Mouse (Mus musculus) cerebral cortex, adult 2 months (tissue): Measurements from ENCODE around the gene Ccdc33.

ENCODE experiments used
- WGBS: fragments of 180-500 bp; shearing (Covaris S2); methylation state at CpG from one replicate; pipeline ENCODE4 v1.1.7; 2018; 5-methylcytosine and 5-hydroxymethylcytosine counted together

The Ccdc33 gene

DNA sequence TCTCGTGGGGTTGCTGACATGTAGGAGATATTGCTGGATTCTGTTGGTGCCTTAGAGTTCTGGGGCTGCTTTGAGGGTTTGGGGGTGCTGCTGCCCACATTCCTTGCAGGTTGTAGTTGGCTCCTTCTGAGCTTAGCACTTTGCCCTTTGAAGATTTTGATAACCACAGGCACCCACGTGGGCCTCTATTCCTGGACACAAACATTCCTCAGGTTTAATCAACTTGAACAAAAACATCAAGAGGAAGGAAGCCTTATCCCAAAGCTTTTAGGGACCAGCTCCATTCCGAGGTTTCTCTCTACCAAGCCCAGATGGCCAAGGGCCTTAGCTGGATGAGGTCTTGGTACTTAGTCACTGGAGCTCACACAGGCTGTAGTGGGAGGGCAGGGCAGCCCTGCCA is 12.3 kb upstream of the Ccdc33 start:
- 64% methylated on average over 3 of the region's 3 CpGs for WGBS

GRCm38 (mm10) chr9:58129508-58129907 is 10.9 kb upstream of the Ccdc33 start:
- 59% methylated on average over 8 of the region's 8 CpGs for WGBS

- WGBS, result 58% methylated on average over 13 of the region's 13 CpGs
Measured at GRCm38 (mm10) chr9:58128926-58129413, 10.3 kb upstream of the Ccdc33 start.

DNA sequence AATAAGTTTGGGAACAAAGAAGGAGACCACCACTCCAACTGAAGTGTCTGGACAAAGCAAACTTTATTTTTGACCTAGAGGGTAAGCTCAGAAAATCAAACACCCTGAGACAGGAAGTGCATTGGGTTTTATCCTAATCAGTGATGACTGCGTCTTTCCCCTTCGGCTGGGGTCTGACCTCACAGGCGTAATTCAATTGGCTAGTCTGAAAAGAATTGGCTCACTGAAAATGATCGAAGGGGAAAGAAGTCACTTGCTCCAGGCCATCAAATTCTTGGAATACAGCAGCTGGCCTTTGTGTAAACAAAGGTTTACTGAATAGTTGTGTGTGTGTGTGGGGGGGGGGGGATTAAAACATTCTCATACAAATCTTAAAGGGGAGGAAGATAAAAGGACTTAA is 7.2 kb upstream of the Ccdc33 start:
- WGBS, result 68% methylated on average over 4 of the region's 4 CpGs

DNA sequence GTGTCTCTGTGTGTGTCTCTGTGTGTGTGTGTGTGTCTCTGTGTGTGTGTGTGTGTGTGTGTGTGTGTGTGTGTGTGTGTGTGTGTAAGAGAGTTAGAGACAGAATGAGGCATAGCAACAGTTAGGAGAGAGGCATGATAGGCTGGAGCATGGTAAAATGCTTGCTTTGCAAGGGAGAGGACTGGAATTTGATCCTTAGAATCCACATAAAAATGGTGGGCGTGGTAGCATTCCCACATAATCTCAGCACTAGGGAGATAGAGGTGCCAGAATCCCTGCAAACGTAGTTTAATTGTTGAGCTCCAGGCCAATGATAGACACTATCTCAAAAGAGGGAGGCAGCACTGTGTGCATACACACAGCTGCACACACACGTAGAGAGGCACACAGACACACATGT is 6.5 kb upstream of the Ccdc33 start:
- WGBS, result 63% methylated on average over 3 of the region's 3 CpGs

DNA sequence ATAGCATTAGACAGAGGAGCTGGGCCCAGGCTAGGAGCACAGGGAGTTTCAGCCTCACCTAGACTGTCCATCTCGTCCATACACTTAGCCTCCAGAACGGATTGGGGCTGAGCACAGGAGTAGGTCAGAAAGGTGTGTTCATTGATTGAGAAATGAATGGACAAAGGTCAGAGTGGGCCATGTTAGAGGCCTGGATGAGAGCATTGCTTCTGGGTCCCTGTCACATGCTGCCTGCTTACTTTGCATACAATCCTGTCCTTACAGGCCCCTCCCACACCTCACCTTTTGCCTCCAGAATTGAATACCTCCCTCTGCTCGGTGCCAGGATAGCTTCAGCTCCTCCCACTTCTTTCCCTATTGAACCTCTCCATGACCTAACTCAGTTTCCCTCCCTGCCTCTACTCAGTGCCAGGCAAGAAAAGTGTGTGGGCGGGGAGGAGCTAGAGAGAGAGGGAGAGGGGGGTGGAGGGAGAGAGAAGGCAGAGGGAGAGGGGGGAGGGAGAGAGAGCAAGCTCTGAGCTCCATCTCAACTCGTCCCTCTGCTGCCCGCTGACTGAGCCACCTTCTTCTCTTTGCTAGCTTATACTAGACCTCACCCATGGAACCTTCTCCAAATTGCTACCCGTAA is 2.5 kb downstream of the Ccdc33 start:
- 72% methylated on average over 7 of the region's 7 CpGs for WGBS

- WGBS, result 67% methylated on average over 7 of the region's 7 CpGs
Measured at GRCm38 (mm10) chr9:58115297-58115925, 3.2 kb downstream of the Ccdc33 start.

DNA sequence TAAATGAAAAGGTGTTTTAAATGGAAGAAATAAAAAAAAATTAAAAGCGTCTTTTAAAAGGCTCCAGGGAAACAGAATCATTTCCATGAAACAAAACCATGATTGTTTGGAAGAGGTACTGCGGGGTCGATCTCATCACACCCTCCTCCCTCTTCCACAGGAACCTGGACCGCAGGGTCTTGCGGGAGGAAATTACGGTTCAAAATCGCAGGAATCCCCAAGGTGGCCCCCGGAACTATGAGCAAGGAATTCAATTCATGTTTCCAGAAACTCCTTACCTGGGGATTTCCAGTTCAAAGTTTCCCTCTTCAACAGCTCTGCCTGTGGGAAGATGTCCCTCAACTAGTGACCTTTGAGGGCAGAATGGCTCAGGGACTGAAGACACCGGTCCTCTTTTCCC is 4.6 kb downstream of the Ccdc33 start:
- 51% methylated on average over 9 of the region's 9 CpGs for WGBS

DNA sequence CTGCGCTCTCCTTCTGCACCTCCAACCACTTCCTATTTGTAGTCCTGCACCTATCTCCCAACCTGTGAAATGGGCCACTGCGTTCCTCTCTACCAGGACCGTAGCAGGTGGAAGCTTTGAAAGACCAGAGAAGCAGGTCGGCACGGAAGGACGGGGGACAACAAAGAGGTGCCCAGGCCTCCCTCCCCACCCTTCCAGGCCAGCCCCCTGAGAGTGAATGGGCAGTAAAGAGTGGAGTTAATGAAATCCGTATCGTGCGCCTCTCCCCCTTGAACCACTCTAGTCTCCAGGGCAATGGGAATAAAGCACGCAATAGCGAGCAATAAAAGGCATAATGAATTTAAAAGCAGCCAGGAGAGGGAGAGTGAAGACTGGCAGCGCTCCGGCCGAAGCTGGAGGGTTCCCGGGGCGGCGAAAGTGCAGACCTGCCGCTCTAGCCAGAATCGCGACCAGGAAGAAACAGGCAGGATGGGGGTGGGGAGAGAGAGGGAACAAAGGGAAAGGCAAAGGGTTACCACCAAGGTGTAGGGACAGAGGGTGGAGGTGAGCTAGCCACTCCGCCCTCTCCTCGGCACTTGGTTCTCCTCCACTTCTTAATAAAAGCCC is 5.2 kb downstream of the Ccdc33 start:
- 48% methylated on average over 22 of the region's 22 CpGs for WGBS

- WGBS, result 30% methylated on average over 6 of the region's 6 CpGs
Measured at GRCm38 (mm10) chr9:58112866-58113278, 5.8 kb downstream of the Ccdc33 start.

DNA sequence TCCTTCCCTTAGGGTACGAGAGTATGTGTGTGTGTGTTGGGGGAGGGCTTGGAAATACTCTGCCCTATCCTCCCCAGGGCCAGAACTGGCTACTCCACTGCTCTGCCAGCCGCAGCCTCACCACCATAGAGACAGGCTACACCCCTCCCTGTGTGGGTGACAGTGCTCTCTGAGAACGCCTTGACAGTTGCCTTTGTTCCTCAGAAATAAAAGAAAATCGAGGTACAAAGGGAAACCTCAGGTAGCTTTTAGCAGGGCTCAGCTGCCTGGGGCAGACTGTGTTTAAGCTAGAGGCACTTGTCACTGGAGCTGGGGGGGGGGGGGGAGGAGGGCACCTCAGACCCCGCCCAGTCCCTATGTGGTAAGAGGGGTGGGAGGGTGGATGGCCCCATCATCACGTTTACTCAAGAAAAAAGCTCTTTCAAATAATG is 6.3 kb downstream of the Ccdc33 start:
- 26% methylated on average over 6 of the region's 6 CpGs for WGBS

GRCm38 (mm10) chr9:58111431-58111830 is 7.2 kb downstream of the Ccdc33 start:
- WGBS, result 36% methylated on average over 6 of the region's 6 CpGs

- WGBS, result 55% methylated on average over 5 of the region's 5 CpGs
Measured at GRCm38 (mm10) chr9:58110787-58111186, 7.8 kb downstream of the Ccdc33 start.

GRCm38 (mm10) chr9:58107494-58107893 is 11.1 kb downstream of the Ccdc33 start:
- WGBS, result 54% methylated on average over 5 of the region's 5 CpGs

GRCm38 (mm10) chr9:58105595-58106169 is 12.9 kb downstream of the Ccdc33 start:
- WGBS, result 86% methylated on average over 15 of the region's 15 CpGs

DNA sequence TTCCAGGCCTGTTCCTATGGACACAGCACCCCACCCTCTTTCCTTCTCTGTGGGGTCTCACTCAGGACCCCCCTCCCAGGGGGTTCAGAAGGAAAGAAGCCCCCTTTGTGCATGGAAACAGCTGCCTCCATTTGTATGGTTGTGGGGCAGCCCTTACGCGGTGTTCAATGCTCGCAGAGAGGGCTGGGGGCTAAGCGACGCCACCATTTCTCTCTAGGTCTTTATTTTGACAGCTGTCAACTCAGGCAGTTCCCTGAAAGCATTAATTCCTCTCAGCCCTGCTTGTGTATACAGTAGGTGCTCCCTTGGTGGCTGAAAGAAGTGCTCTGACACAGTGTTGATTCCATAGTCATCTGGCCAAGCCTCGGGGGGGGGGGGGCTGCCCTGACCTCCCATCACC is 15.0 kb downstream of the Ccdc33 start:
- 70% methylated on average over 6 of the region's 6 CpGs for WGBS

DNA sequence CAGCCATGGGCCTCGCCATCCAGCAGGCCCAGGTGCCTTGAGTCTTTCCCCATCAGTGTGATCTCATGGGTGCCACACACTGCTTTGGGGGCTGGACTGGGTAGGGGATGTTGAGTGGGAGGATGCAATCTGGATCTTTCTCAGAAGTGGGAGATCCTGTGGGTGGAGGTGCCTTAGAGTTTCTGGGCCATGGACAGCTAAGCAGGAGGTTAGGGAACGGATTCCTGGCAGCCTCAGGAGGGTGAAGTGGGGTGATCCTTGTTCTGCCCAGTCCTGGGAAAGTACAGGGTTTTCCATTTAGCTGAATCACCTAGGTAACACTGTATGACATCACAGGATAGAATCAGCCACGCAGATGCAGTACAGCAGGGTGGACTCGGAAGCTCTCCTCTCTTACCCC is 16.6 kb downstream of the Ccdc33 start:
- WGBS, result 42% methylated on average over 4 of the region's 4 CpGs

GRCm38 (mm10) chr9:58099836-58100565 is 18.6 kb downstream of the Ccdc33 start:
- 76% methylated on average over 5 of the region's 5 CpGs for WGBS

DNA sequence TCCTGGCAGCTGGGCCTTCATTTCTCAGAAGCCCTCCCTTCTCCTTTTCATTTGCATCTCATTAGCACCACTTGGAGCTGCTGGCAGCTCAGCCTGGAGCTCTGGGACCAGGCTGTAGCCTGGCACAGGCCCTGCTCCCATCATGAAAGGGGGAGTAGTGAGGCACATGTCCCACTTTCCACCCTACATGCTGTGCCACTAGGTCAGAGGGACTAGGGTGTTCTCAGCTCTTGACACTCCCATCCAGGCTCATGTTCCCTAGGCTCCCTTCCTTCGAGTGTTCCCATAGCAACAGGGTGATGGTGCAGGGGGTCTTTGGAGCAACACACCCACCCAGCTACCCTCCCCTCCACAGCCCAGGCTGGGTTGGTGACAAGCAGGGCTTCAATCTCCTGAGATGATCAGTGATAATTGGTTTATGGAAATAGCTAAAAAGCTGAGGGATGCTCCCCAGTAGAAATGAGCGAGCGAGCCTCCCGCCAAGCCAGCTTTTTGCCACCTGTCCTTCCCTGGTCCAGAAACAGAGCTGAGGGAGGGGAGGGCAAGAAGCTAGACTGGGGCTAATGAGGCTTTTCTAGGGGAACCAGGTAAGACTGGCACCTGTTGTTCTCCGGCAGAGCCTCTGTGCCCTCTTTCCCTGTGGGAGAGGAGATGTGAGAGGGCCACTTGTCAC is 21.9 kb downstream of the Ccdc33 start:
- WGBS, result 55% methylated on average over 5 of the region's 5 CpGs

- WGBS, result 73% methylated on average over 6 of the region's 6 CpGs
Measured at GRCm38 (mm10) chr9:58095977-58096376, 22.6 kb downstream of the Ccdc33 start.

DNA sequence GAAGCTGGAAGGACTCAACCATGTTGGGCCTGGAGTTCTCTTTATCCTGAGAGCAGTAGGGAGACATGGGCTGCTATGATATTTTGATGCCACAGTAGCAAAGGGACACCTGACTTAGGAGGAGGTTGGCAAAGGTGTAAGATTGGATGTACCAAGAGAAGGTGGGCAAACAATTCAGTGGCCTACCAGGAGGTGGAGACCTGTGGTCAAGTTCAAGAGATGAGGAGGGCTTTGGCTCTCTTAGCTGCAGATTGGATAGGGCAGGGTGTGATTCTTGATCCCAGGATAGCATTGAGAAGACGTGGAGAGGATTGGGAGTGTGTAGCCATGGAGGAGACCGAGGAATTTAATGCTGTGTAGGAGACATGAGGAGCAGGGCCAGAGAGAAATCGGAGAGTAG is 24.8 kb downstream of the Ccdc33 start:
- 85% methylated on average over 3 of the region's 3 CpGs for WGBS
